Mouse (Mus musculus): ENCODE data around the gene Cyth1.
A peak's percentile ranks its signal among the peaks of the same experiment; 100 is the strongest.

The Cyth1 gene

DNA sequence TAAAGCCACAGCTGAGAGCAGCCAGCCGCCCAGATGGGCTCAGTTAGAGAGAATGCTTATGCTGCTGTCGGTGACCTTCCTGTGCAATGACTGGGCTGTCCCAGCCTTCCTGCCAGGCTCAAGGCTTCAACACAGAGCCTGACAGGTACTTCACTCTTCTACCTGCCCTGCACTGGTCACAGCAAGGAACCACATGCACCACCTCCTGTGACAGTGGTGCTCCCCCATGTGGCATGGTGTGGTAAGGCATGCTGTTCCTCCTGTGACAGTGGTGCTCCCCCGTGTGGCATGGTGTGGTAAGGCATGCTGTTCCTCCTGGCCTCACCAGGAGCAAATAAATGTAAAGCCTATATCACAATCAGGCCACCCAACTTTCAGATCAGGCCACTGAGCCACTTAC, 145.6 kb downstream of the Cyth1 start:
- peak; percentile 95 to 97 for DNase-seq

DNA sequence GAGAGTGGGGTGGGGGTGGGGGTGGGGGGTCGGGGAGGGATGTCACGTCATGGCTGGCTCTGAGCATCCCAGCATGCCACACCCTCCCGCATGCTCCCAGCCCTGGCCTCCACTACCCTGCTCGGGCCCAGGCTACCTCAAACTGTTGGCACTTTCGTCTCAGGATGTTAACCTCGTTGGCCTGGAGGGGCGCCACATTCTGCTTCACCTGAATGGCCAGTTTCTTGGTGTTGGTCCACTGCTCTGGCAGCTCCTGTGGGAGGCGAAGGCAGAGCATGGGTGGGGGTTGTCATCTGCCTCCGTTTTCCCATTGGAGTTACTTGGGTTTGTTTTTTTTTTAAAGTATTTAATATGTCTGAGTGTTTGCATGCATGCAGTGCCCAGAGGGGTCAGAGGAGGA, 147.3 kb downstream of the Cyth1 start:
- peak; percentile 41 to 66 for DNase-seq

GRCm38 (mm10) chr11:118096736-118097135, 151.7 kb downstream of the Cyth1 start:
- no peak for DNase-seq

- DNase-seq = no peak
Observed at GRCm38 (mm10) chr11:118095004-118095403, 153.4 kb downstream of the Cyth1 start.

- peak; percentile 42 to 46 for DNase-seq
Observed at GRCm38 (mm10) chr11:118091002-118091670, 157.3 kb downstream of the Cyth1 start.

DNA sequence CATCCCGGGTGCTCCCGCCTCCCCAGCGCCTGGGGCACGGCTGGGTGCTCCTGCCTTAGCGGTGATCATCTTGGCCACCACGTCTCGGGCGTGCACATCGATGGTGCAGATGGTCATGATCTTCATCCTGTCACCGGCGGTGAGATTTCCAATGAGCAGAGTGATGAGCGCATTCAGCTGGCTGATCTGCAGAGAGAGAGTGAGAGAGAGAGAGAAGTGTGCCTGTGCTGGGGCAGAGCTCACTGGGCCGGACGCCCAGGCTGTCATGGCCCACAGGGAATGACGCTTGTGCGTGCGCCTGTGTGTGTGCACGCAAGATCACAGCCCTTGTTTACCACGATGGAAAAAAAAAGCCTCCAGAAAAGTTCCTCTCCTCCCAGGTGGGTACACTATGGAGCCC, 159.5 kb downstream of the Cyth1 start:
- peak in 1 of 2 experiments; percentile 43 for DNase-seq

- no peak for DNase-seq
Observed at GRCm38 (mm10) chr11:118085961-118086360, 162.4 kb downstream of the Cyth1 start.

- peak; percentile 60 to 66 for DNase-seq
Observed at GRCm38 (mm10) chr11:118085176-118085575, 163.2 kb downstream of the Cyth1 start.

- DNase-seq = no peak
Observed at GRCm38 (mm10) chr11:118084266-118084665, 164.1 kb downstream of the Cyth1 start.

- peak; percentile 91 for DNase-seq
Observed at GRCm38 (mm10) chr11:118083811-118084210, 164.6 kb downstream of the Cyth1 start.

DNA sequence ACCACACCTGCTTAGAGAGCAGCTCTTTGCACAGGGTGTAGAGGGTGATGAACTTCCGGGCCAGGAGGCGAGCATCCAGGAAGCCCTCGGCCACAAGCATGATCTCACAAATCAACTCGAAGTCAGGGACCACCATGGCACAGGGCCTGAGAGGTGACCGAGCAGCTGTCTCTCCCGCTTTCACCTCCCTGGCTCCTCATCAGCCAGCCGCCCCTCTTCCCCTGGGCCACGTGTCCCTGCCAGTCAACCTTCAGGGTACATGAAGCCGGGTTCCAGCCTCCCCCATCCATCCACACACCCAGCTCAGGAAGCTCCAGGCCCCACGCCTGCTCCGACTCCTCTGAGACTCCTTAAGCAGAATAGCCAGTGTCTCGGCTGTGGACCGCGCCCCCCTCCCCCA, 166.1 kb downstream of the Cyth1 start:
- DNase-seq = no peak
